Mouse (Mus musculus): Measurements from ENCODE around the gene Slc25a15. TPM values are rescaled to one million over a fixed set of nuclear protein-coding genes. Genes with fewer than 3 reads are reported as not detected.
A peak's percentile ranks its signal among the peaks of the same experiment; 100 is the strongest.

The Slc25a15 gene
- total RNA-seq (2014; fragmentation: Nextera tagmentation), result 10.4 and 13.4 TPM in 2 replicates
- 15.5 and 18.2 TPM in 2 replicates for total RNA-seq (2017)
- polyA plus RNA-seq (2012), result 10.7 and 11.1 TPM in 2 replicates

DNA sequence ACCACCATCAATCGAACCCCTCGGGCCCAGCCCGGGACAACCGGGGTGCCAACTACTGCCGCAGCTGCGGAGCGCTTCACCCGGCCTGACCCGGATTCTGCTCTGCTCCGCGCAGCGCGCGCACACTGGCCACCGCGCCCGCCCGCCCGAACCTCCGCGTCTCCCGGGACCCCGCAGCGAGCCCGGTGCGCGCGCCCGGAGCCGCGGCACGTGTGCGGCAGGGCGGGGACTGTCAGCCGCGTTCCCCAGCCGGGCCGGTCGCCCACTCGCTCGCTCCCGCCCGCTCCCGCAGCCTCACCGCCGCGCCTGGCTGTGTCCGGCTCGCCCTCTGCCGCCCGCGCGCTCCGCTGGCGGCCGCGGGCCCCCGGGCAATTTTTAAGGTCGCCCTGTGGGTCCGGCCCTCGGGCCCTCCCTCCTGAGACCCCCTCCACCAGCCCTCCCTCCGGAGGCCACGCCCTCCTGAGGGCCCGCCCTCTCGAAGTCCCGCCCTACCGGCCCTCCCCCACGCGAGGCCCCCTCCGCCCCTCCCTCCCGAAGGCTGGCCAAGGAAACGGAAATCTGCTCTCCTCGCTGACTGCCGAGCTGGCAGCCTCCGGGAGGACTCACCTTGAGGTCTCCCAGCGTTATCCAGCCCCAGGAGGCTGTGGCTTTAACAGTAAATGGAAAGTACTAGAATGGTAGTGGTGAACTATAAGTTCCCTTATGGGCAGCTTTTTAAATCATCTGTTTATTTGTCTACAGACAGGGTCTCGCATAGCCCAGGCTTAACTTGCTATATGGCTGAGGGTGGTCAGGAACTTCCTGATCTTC is at the start of gene Slc25a15:
TSS of gene Slc25a15 (minus strand) at position 456 of the 810 bp plus-strand sequence.
- TF ChIP-seq TAL1 (conservative IDR thresholded peaks at IDR 0.05; ENCODE audit: low read depth, low read length) (no peak), POLR2AphosphoS5 (IDR thresholded peaks at IDR 0.05; ENCODE audit: insufficient replicate concordance, low read depth, low read length) (no peak), GATA1 (IDR thresholded peaks at IDR 0.05; ENCODE audit: borderline replicate concordance, low read length) (no peak), GATA2 (IDR thresholded peaks at IDR 0.05; ENCODE audit: borderline replicate concordance, low read depth, low read length) (no peak)
- ATAC-seq (ENCODE audit: extremely low read depth, insufficient number of reproducible peaks, low FRiP score, poor library complexity, severe bottlenecking) (peak; percentile 81), DNase-seq (ENCODE audit: low spot score) (peak; percentile 91)
- Histone ChIP-seq H3K9me3 (replicated peaks) (no peaks in the 10 kb centered on the region), H3K4me1 (ENCODE audit: insufficient read depth, low read depth, low read length) (peaks cover 63% of the 10 kb centered on the region), H3K36me3 (replicated peaks) (peaks cover 35% of the 10 kb centered on the region), H3K4me3 (ENCODE audit: low read depth, low read length) (peak within 1 kb of the TSS; percentile 88), H3K27me3 (ENCODE audit: insufficient read depth, low read length) (no peaks in the 10 kb centered on the region)

DNA sequence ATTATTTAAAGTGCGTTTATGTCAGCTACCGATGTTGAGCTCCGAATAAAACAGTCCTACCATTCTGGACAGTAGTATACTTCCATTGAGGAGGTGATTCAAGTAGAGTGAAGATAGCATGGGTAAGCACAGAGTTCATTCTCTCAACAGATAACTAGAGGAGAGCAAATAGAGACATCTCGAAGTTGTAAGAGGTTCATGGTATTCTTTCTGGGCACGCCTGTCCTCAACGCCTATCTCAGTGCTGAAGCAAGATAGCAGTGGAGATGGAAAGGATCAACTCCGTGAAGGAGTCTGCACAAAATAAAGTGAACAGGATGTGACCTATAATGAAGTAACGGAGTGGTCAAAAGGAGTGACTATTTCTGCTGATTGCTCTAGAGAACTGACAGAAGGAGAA is 13.6 kb upstream of the Slc25a15 start:
- H3K4me3 ChIP-seq (ENCODE audit: low read depth, low read length), result peak overlapping the region; percentile 87
- H3K36me3 ChIP-seq (replicated peaks), result peaks cover 25% of the 10 kb centered on the region
- DNase-seq (ENCODE audit: low spot score) (no peak), ATAC-seq (ENCODE audit: extremely low read depth, insufficient number of reproducible peaks, low FRiP score, poor library complexity, severe bottlenecking) (no peak)
- no peaks in the 10 kb centered on the region for H3K27me3 ChIP-seq (ENCODE audit: insufficient read depth, low read length)
- no peaks in the 10 kb centered on the region for H3K9me3 ChIP-seq (replicated peaks)
- no peak for TF ChIP-seq GATA1 (IDR thresholded peaks at IDR 0.05; ENCODE audit: borderline replicate concordance, low read length)
- no peak for TF ChIP-seq POLR2AphosphoS5 (IDR thresholded peaks at IDR 0.05; ENCODE audit: insufficient replicate concordance, low read depth, low read length)
- TF ChIP-seq CTCF (IDR thresholded peaks at IDR 0.05; ENCODE audit: low read depth, low read length), result no peak
- TF ChIP-seq GATA2 (IDR thresholded peaks at IDR 0.05; ENCODE audit: borderline replicate concordance, low read depth, low read length), result no peak
- no peak for TF ChIP-seq TAL1 (conservative IDR thresholded peaks at IDR 0.05; ENCODE audit: low read depth, low read length)
- H3K4me1 ChIP-seq (ENCODE audit: insufficient read depth, low read depth, low read length), result peaks cover 36% of the 10 kb centered on the region

DNA sequence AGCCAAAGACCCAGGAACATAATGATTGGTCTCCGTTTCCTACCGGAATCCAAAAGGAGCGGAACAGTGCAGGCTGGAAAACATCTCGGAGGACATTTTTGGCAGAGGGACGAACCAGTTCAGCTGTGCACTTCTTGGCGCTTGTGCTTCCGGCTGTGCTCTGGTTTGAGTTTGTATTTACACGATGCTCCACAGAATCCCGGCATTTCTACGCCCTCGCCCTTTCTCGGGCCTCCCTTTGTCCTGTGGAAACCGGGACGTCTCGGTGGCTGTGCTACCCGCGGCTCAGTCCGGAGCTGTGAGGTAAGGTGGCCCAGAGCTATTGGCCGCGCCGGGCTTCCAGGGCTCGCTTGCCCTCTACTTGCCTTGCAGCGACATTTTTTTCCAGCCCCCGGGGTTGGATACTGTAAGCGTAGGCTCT is 12.9 kb upstream of the Slc25a15 start, which contains the start of gene Mrps31:
TSS of gene Mrps31 (plus strand) at position 80 of the 421 bp plus-strand sequence.
- Histone ChIP-seq H3K27me3 (ENCODE audit: insufficient read depth, low read length) (no peaks in the 10 kb centered on the region), H3K4me1 (ENCODE audit: insufficient read depth, low read depth, low read length) (peaks cover 35% of the 10 kb centered on the region), H3K9me3 (replicated peaks) (no peaks in the 10 kb centered on the region), H3K4me3 (ENCODE audit: low read depth, low read length) (peak within 1 kb of the TSS; percentile 87), H3K36me3 (replicated peaks) (peaks cover 18% of the 10 kb centered on the region)
- no peak for TF ChIP-seq TAL1 (conservative IDR thresholded peaks at IDR 0.05; ENCODE audit: low read depth, low read length)
- no peak for TF ChIP-seq GATA1 (IDR thresholded peaks at IDR 0.05; ENCODE audit: borderline replicate concordance, low read length)
- DNase-seq (ENCODE audit: low spot score), result peak; percentile 70
- peak; percentile 83 for ATAC-seq (ENCODE audit: extremely low read depth, insufficient number of reproducible peaks, low FRiP score, poor library complexity, severe bottlenecking)

DNA sequence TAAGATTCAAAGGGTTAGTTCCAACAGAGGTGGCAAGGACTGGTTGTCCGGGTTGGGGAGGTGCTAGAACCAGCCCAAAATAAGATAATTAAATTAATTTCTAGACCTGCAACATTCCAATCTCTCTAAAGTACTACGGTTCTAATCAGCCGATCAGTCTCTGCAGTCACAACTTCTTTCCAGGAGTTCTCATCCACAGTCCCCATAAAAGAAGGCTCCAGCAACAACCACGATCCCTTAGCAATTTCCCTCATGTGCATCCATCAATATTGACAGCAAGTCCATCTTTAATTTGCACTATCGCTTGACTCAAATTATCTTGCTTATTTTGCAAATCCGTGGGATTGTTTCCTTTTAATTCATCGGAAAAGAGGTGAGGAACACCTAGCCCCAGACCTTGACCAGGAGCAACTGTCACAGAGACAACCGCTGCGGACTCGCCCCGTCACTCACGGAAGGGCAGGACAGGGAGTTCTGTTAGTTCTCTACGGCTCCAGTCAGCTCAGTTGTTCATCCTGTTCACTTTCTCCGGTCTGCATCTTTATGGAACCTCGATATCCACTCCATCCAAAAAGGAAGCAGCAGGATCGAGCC is 12.4 kb upstream of the Slc25a15 start:
- H3K4me1 ChIP-seq (ENCODE audit: insufficient read depth, low read depth, low read length), result peaks cover 36% of the 10 kb centered on the region
- peak overlapping the region; percentile 87 for H3K4me3 ChIP-seq (ENCODE audit: low read depth, low read length)
- ATAC-seq (ENCODE audit: extremely low read depth, insufficient number of reproducible peaks, low FRiP score, poor library complexity, severe bottlenecking) (0 out of 2 replicates have a peak, but pooled peaks have one; percentile 9), DNase-seq (ENCODE audit: low spot score) (no peak)
- no peaks in the 10 kb centered on the region for H3K9me3 ChIP-seq (replicated peaks)
- peaks cover 13% of the 10 kb centered on the region for H3K36me3 ChIP-seq (replicated peaks)
- no peaks in the 10 kb centered on the region for H3K27me3 ChIP-seq (ENCODE audit: insufficient read depth, low read length)
- TF ChIP-seq POLR2AphosphoS5 (IDR thresholded peaks at IDR 0.05; ENCODE audit: insufficient replicate concordance, low read depth, low read length) (no peak), CTCF (IDR thresholded peaks at IDR 0.05; ENCODE audit: low read depth, low read length) (no peak), TAL1 (conservative IDR thresholded peaks at IDR 0.05; ENCODE audit: low read depth, low read length) (no peak), GATA1 (IDR thresholded peaks at IDR 0.05; ENCODE audit: borderline replicate concordance, low read length) (no peak)

DNA sequence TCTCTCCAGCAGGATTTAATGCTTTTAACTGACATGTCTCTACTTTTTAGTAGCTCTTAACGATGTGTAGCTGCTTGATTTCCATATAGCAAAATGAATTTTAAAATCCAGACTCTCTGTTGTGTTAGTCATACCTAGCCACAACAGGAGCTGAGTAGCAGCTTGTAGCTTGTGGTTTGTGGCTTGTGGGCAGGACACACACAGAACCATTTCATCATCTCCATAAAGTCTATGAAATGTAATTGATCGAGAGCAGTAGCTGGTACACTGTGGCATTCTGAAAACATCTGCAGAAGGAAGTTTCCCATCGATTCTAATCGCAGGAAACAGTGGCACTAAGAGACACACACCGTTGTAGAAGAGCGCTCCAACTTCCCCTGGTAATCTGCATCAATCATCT is 7.3 kb upstream of the Slc25a15 start:
- Histone ChIP-seq H3K27me3 (ENCODE audit: insufficient read depth, low read length) (no peaks in the 10 kb centered on the region), H3K9me3 (replicated peaks) (no peaks in the 10 kb centered on the region), H3K4me1 (ENCODE audit: insufficient read depth, low read depth, low read length) (peaks cover 28% of the 10 kb centered on the region), H3K36me3 (replicated peaks) (peaks cover 8% of the 10 kb centered on the region), H3K4me3 (ENCODE audit: low read depth, low read length) (no peak overlapping the region)
- DNase-seq (ENCODE audit: low spot score), result no peak
- ATAC-seq (ENCODE audit: extremely low read depth, insufficient number of reproducible peaks, low FRiP score, poor library complexity, severe bottlenecking), result peak; percentile 28; the same call in 1 of the 2 replicates
- TF ChIP-seq TAL1 (conservative IDR thresholded peaks at IDR 0.05; ENCODE audit: low read depth, low read length) (peak; percentile 20; the same call in 1 of the 2 replicates), GATA1 (IDR thresholded peaks at IDR 0.05; ENCODE audit: borderline replicate concordance, low read length) (no peak)

DNA sequence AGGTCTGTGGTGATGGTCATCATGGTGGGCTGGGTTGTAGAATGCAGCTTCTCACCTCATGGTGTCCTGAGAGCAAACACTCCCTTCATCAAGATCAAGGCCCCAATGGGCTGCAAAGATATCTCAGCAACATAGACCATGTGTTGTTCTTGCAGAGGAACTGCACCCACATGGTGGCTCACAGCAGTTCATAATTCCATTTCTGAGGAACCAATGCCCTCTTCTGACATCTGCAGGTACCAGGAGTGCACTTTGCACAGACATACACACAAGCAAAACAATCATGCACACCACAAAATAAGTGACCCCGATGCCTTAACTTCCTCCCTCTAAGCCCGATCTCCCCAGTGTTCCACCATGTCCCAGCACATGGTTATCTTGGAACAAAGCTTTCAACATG is 4.8 kb upstream of the Slc25a15 start:
- Histone ChIP-seq H3K4me1 (ENCODE audit: insufficient read depth, low read depth, low read length) (peaks cover 41% of the 10 kb centered on the region), H3K4me3 (ENCODE audit: low read depth, low read length) (no peak overlapping the region), H3K27me3 (ENCODE audit: insufficient read depth, low read length) (no peaks in the 10 kb centered on the region), H3K36me3 (replicated peaks) (peaks cover 10% of the 10 kb centered on the region), H3K9me3 (replicated peaks) (no peaks in the 10 kb centered on the region)
- DNase-seq (ENCODE audit: low spot score) (no peak), ATAC-seq (ENCODE audit: extremely low read depth, insufficient number of reproducible peaks, low FRiP score, poor library complexity, severe bottlenecking) (no peak)
- no peak for TF ChIP-seq POLR2AphosphoS5 (IDR thresholded peaks at IDR 0.05; ENCODE audit: insufficient replicate concordance, low read depth, low read length)
- TF ChIP-seq GATA1 (IDR thresholded peaks at IDR 0.05; ENCODE audit: borderline replicate concordance, low read length), result no peak
- TF ChIP-seq CTCF (IDR thresholded peaks at IDR 0.05; ENCODE audit: low read depth, low read length), result no peak
- TF ChIP-seq GATA2 (IDR thresholded peaks at IDR 0.05; ENCODE audit: borderline replicate concordance, low read depth, low read length), result no peak
- no peak for TF ChIP-seq TAL1 (conservative IDR thresholded peaks at IDR 0.05; ENCODE audit: low read depth, low read length)

Measured in G1E (cell line).